Mouse (Mus musculus) heart, adult 11 months (tissue): ENCODE measurements around the gene Gm39115.

Experiments used
- DNase-seq: peaks from one replicate; pipeline ENCODE4 v3.0.0; 2022

The Gm39115 gene

DNA sequence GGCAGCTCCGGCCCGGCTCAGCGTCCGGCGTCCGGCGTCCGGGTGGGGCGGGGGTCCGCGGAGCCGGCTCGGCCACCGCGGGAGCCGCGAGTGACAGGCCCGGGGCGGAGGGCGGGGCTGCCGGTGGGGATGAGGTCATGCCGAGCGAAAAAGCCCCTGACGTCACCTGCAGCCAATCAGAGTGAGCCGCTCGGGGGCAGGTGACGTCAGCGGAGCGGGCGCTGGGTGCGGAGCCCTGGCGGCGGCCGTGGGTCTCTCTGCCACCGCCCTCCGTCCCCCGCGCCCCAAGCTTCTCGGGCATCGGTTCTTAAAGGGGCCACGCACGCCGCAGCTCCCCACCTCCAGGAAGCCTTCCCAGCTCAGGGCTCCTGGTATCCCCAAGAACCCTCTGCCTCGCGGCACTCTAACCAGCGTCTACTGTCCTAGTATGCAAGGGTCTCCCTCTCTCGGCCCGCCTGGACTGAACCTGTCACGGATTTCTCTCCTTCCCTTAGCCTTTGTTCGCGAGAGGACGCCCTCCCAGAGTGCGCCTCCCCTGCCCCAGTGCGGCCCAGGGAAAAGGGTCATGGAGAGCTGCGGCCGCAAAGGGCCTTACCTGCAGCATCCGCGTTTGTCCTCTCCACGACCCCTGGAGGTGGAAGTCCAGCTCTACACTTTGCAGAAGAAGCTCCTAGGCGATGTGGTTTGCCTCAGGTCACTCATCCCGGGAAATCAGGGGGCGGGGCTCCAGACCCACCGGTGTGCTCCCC lies 40.5 kb downstream of the Gm39115 start, which contains the start of gene Dusp8:
Gene Dusp8 (minus strand): TSS at position 661 of the 749 bp plus-strand sequence.
- peak; percentile 99 for DNase-seq

DNA sequence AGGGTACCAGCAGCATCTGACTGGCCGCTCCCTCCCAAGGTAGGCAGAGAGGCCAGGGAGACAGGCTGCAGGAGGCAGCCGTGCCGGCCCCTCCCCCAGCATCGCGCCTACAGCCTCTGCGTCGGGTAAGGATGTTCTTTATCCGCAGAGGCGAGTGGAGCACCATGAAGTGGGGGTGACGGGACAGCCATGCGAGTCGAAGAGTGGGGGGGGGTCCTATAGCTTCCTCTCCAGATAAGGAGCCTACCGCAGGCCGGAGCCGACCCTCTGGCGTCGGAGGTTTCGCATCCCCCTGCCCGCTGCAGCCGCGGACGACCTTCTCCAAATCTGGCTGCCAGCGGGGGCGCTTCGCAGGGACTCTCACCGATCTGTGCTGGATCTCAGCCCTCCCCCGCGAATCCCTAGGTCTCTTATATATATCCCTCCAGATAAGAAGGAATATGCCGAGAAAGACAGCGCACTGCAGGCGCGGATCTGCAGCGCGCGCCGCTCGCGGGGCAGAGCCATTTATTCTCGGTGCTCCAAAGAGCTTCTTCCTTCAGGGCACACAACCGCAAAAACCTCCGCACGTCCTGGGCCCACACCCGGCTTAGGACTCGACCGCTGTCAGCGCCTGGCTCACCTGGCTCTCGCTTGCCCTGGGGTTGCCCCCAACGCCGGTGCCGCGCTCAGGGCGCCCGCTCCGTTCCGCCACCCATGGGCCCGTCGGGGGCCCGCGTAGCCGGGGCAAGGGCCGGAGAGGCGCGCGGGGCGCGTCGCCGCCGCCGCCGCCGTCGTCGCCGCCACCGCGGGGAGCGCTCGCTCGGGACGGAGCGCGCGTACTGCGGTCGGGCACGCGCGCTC lies 41.3 kb downstream of the Gm39115 start:
- peak; percentile 96 for DNase-seq

- DNase-seq: peak; percentile 92
Observed at GRCm38 (mm10) chr7:142093696-142094240, 42.1 kb downstream of the Gm39115 start.

- peak; percentile 87 for DNase-seq
Observed at GRCm38 (mm10) chr7:142092991-142093390, 42.8 kb downstream of the Gm39115 start.

DNA sequence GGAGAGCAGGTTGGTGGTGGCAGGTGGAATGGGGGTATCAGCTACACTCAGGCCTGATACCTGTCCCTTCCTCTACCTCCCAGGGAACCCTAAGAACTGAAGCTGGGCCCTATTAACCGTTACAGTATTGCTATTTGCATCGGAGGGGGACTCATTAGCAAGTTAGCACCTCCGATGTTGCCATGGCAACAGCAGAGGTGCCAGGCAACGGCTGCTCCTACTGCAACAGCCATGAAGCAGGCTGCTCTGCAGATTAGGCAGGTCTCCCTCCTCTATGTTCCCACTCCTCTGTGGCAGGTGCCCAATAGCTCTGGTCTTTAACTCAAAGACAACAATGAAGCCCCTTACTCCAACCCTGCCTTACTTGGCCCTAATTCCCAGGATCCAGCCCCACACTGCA lies 44.0 kb downstream of the Gm39115 start:
- peak; percentile 80 for DNase-seq

GRCm38 (mm10) chr7:142089648-142090447 lies 46.0 kb downstream of the Gm39115 start:
- DNase-seq: peak; percentile 90

DNA sequence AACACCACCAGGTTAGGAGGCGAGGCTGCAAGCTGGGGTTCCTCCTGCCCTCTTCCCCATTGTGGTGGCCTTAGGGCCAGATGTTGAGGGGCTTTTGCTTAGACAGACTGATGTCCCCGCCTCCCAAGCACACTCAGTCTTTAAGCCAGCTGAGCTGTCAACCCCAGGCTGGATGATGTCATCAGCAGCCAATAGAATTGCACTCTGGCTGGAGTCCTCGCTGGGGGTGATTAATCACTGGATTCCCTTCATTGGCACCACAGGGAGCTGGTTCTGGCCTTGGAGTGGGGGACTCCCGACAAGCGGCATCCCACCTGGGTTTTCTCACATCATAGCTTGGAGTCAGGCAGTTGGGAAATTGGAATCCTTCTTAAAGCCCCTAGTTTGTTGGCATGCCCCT lies 46.9 kb downstream of the Gm39115 start:
- peak; percentile 95 for DNase-seq

DNA sequence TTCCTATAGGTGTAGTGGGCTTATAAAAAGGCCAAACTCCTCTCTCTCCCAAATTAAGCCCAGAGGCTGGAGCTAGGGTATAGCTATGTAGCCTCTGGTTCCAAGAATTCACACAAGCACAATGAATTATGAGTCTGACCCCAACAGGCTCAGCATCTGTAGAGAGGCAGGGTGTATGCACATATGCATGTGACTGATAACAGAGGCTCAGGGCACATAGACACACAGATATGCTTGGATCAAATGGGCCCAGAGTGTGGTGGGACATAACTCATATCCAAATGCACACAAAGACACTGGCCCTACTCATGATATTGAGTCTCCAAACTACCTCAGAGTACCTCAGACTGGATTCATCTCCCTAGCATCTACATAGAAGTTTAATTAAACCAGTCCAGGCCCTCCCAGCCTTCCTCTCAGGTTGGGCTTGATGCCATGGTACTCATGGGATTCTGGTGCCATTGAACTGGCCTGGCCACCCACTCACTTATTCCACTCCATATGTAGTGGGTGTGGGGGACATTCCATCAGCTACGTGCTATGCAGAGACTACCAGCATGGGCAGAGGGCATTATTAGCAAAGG lies 48.7 kb downstream of the Gm39115 start:
- DNase-seq: no peak

DNA sequence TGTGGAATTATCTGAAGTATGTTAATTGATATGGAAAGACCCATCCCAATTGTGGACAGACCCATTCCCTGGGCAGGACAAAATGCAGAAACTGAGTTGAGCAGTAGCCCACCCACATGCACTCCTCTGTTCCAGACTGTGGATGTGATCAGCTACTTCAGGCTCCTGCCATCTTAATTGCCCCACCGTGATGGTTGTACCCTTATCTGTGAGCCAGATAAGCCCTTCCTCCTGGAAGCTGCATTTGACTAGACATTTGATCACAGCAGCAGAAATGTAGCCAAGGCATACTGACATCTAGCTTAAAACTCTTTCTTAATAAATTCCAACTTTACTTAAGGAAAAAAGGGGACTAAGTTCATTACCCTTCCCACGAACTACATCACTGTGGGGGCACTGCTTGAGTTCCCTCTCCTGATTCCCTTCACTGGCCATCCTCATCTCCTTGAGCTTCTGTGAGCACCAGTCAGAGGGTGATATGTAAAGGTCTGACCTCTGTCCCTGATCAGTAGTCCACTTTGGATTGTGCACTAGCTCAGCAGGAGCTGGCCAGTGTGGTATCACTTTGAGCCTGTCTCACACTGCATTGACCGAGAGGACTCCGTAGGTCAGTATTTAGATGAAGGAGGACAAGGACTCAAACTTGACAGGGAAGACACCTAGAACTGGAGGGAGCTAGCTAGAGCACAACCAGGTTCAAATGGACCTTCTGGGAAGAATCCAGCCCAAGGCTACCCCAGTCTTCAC lies 49.5 kb downstream of the Gm39115 start:
- no peak for DNase-seq
